Mouse (Mus musculus) heart, postnatal 10 days (tissue): ENCODE data around the gene Fryl. TPM values are rescaled to one million over a fixed set of nuclear protein-coding genes. Genes with fewer than 3 reads are reported as not detected.
A peak's percentile ranks its signal among the peaks of the same experiment; 100 is the strongest.

Source experiments
- DNase-seq, 2 experiments: peaks; one replicate each; pipeline ENCODE4 v3.0.0; 2021
- intact Hi-C: fragments of 180-260 bp; cut with DNase I; formaldehyde crosslinking; loops from one replicate; pipeline ENCODE4 v1.15.1; 2025
- total RNA-seq, 2 experiments: library from RNA; stranded (reverse); gene quantifications; 2 replicates each; pipeline ENCODE4 v1.2.3; 2021

Fryl gene
- total RNA-seq: 10 to 100 TPM; 47.4 to 51.3 TPM

DNA sequence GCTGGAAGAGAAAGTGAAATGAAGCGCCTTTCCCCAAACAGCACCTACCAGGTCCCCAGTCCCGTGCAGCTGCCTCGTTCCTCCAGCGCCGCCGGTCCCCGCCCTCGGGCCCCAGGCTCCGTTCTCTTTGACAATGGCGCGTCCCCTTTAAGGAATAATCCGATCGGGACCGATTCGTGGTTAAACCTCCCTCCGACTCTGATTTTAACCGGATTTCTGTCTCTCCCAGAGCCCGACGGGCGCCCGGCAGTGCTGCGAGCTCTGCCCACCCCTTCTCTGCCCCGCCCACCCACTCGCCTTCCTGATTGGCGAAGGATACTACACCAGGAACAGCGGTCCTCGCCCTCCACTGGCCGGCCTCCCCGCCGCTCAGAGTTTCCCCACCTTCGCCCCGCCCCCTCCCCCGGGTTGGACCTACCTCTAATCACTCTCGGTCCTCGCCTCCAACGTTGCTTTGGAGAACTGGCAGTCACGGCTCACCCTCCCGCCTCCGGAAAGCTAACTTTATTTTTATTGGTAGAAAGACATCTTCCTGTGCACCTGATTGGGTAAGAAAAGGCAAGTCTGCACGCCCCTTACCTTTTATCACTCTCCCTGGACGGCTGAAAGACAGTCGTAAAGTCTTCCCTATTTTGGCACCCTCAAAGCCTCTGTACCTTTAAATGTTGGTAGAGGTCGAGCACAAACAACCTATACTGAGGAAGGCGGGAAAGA lies at the start of gene Fryl:
TSS of gene Fryl (minus strand) at position 268 of the 714 bp plus-strand sequence.
- DNase-seq: peak; percentile 97
- intact Hi-C loops: loop anchor here (2.0 kb wide), 1 partner anchor 36 kb away; the partner anchor contains the start of gene Ociad1

DNA sequence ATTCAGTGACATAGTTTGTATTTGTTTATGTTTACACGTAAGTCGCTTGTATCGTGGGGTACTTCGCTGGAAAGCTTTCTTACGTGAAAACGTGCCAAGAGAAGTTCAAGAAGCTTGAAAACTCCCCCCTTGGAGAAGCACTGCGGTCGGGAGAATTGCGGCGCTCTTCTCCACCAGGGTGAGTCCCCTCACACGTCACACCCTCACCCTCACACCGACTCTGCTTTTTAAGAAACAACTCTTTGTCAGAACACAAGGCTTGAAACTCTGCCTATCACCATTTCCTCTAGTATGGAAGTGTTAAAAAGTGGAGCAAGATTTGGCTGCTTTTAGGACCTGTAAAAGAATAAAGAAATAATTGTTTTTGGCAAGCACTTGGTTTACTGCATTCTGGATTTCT lies 48.1 kb upstream of the Fryl start:
- no peak for DNase-seq
- intact Hi-C loops: loop anchor here (10.0 kb wide), 1 partner anchor 320 kb away; no protein-coding TSS in a partner anchor

DNA sequence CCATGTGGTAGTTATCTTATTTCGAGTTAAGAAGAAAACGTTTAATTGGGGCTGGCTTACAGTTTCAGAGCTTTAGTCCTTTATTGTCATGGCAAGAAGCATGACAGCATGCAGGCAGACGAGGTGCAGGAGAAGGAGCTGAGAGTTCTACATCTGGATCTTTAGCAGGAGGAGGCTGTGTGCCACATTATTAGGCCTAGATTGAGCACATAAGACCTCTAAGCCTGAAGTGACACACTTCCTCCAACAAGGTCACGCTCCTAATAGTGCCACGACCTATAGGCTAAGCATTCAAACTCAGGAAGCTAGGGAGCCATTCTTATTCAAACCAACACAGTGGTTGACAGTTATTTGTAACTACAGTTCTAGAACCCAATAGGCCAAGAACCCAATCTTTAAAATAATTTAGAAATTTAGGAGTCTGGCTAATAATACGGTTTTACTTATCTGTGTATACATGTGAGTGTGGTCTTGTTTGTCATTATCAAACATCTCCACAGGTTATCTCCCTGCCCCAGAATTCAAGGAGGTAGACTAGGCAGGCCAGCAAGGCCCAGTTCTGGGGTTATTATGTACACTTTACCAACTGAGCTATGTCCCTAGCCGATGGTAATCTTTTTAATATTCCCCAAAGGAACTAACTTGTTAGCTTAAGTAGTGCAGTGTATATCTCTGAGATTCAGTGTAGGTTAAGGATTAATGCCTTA lies 45.3 kb upstream of the Fryl start:
- intact Hi-C loops: loop anchor here (10.0 kb wide), 1 partner anchor 317 kb away; no protein-coding TSS in a partner anchor
- DNase-seq: no peak

DNA sequence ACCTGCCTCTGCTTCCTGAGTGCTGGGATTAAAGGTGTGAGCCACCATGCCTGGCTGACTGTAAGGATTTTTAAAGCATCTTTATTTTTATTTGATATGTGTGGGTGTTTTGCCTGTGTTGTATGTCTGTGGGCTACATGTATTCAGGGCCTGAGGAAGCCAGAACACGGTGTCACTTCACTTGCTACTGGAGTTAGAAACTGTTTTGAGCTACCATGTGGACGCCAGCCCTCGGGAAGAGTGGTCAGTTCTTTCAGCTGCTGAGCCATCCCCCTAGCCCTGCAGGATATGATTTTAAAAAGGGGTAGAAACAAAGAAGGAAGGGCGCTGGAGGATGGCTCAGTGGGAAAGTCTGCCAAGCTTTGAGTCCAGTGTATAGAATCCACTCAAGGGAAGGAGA lies 39.5 kb upstream of the Fryl start:
- intact Hi-C loops: loop anchor here (5.0 kb wide), 1 partner anchor 86 kb away; no protein-coding TSS in a partner anchor
- no peak for DNase-seq

DNA sequence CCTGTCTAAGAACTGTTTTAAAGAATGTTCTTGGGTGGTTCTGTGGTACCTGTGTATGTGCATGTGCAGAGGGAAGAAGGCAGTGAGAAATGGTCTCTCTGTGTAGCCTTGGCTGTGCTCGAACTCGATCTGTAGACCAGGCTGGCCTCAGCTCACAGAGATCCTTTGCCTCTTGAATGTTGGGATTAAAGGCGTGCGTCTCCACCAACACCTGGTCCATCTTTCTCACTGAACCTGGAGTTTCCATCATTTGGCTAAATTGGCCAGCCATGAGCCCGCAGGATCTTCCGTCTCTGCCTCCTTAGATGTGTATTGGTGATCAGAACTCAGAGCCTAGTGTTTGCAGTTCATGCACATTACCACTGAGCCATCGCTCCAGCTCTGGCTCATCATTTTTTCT lies 38.6 kb upstream of the Fryl start:
- no peak for DNase-seq
- intact Hi-C loops: loop anchor here (5.0 kb wide), 1 partner anchor 87 kb away; no protein-coding TSS in a partner anchor

DNA sequence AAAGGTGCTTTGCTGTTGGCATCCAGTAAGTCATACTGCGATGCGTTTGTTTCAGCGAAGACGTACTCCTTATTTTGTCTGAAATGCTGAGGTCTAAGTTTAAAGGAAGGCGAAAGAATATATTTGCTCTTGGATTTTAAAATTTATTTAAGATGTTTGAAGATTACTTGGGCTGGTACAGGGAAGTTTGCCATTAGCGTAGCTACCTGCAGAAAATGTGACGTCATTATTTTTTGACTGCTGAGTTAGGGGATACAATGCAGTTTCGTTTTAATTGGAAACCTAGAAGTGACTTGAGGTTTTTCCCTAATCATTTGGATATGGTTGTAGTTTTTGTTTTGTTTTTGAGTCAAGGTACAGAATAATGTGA lies 37.0 kb upstream of the Fryl start:
- intact Hi-C loops: loop anchor here (2.0 kb wide), 1 partner anchor 37 kb away; the partner anchor contains the start of gene Fryl
- DNase-seq: no peak

DNA sequence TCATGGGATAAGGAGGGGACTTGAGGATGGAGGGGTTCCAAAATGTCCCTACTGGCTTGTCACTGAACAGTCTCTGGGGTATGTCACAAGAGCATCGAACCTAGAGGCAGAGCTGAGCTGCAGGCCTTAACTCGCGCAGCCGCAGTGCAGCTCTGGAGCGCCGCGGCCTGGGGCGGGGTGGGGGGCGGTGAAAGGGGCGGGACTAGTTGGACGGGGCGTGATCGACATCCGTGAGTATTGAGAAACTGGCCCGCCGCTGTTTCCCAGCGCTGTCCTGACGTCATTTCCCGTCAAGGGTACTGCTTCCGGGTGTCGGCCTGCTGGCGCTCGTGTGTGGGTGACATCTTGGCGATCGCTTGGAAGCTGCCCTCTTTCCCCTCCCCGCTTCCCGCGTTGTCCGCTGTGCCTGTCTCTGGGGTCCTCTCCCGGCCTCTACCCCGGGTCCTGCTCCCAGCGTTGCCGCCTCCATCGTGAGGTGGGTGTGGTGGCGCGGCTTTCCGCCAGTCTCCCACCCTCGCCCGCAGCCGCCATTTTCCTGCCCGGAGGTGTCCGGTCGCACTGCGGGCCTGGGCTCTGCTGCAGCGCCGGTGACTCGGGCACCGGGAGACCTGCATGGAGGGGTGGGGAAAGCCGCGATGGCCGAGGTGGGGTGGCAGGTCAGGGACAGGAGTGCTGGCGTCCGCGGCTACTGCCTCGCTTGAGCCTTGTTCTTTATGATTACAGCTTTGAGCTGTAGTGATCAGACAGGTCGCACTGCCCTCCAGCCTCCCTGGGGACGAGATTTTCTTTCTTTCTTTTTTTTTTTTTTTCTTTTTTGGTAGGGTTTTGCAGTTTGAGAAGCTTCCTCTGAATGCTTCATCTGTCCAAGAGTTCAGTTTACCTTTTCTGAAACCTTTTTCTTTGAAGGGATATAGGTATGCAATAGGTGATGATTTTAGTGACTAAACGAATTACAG lies 36.4 kb upstream of the Fryl start, which contains the start of gene Ociad1:
TSS of gene Ociad1 (plus strand) at position 283 of the 956 bp plus-strand sequence.
- DNase-seq: peak; percentile 96 to 97
- intact Hi-C loops: loop anchor here (2.0 kb wide), 1 partner anchor 36 kb away; the partner anchor contains the start of gene Fryl

DNA sequence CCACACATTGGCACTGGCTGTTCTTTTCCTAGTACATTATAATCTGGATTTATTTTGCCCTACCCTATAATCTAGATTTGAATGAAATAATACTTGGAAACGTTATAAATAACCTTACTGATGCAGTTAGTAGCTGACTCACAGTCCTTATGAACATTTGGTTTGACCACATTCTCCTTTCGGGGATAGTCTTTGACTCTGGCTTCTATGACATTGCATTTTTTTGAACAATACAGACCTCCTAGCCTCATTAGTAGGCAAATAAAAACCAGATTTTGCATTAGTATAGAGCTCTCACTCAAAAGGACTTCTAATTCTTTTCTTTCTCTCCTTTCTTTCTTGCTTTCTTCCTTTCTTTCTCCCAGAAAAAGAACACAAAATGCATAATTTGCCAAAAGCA lies 33.5 kb upstream of the Fryl start:
- intact Hi-C loops: no loop called here

DNA sequence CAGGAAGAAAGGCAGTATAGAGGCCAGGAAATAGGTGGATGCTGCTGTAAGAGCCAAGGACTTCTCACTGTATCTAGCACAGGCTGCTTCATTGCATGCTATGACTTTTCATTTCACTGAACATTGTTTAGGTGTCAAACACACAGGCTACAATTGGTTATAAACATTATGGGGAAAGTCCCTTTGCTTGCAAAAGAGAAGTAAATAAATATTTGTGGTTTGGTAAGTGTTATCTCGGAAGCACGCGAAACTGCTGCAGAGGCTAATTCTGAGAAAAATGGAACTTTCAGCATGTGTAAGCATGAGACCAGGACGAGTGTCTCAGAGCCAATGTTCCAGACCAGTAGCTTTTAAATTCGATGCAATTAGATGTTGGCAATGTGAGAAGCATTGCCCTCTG lies 30.2 kb upstream of the Fryl start:
- intact Hi-C loops: no loop called here
- no peak for DNase-seq

More for the DNA sequence above, 33.5 kb upstream of the Fryl start:
- DNase-seq: no peak

DNA sequence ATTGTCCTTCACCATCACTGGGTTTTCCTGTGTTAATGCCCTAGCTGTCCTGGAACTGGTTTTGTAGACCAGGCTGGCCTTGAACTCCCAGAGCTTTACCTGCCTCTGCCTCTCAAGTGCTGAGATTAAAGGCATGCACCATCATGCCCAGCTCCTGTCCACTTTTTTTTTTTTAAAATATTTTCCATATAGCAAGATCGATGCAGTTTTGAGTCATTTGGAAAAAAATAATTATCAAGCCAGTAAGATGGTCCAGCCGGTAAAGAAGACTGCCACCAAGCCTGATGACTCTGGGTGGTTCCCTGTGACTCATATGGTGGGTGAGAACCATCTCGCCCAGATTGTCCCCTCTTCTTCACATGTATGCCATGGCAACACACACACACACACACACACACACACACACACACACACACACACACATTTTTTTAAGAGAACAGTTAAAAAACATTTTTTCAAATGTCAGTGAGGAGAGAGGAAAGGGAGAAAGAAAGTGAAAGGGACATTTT lies 29.1 kb upstream of the Fryl start:
- no peak for DNase-seq
- intact Hi-C loops: no loop called here

DNA sequence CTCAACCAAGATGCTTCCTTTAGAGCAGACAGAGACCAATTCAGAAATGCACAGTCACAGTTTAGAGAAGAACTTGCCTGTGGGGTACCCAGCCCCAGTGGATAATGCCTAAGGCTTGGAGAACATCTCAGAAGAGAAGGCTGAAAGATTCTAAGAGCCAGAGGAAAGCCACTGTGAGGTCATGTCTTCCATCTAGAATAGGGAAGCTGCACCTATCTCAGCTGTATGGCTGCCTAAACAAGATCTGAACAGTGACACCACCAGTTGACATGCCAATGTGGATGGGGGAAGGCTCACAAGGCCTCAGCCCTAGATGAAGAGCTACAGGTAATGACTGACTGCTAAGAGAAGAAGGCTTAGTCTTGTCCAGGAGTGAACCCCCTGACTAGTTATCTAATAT lies 27.6 kb upstream of the Fryl start:
- DNase-seq: no peak
- intact Hi-C loops: no loop called here

DNA sequence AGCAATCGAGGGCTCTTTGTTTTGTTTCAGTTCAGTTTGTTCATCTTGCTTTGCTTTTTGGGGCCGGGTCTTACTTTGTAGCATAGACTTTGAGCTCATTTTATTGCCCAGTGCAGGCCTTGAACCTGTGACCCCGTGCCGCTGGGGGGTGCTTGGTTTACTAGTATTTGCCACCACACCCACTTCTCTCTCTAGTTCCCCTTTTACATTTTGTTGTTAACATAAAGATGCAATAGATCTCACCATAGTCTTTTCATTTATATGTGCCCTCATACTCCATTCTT lies 24.1 kb upstream of the Fryl start:
- intact Hi-C loops: no loop called here
- peak in 1 of 2 experiments; percentile 21 for DNase-seq

DNA sequence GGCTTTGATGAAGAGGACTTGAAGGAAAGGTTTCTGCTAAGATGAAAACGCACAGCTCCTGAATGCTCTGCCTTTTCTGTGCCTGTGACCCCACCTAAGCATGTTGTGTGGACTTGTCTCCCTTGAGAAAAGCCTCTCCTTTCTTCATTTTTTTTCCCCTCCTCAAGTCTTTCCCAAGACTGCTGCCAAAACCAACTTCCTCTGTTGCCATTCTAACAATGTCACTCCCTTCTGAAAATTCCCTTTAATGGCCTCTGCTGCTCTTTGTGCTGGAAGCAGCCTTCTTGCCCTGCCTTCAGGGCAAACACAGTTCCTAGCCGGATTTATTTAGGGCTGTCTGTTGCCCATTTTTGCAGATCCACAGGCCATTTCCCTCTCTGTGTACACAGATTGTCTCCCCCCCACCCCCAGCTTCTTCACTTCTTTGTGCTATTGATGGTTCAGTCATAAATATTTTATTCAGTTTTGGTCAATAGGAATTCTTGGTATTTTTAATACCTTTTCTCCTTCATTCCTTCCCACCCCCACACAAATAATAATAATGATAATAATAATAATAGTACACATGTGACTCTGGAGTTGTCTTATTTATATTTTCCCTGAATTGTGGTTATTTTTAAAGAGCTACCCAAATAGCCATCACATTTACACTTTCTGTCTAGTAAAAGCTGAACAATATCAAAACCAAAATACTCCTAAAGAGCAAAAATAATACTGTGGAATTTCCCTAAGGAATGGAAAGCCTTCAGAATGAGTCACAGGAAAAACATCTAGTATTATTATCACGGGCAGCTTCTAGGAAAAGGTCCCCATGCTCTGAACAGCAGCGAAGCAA lies 23.5 kb upstream of the Fryl start:
- intact Hi-C loops: no loop called here
- peak; percentile 33 to 35 for DNase-seq

DNA sequence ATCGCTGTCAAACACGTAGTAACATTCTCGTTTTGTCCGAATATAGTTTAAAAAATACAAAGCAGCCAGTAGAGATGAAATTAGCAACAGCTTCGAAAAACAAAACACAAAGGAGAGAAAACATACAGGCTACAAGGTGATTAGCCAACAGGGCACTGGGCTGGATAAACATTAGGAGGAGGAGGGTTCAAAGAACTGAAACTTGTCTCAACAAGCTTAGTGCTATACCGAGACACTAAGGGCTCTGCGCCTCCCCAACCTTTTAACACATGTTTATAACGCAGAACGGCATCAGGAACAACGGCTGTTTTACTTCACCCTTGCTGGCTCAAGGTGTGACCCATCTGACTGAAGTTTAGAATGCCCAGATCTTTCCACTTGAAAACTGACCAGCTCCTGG lies 22.8 kb upstream of the Fryl start:
- peak in 1 of 2 experiments; percentile 19 for DNase-seq
- intact Hi-C loops: no loop called here

DNA sequence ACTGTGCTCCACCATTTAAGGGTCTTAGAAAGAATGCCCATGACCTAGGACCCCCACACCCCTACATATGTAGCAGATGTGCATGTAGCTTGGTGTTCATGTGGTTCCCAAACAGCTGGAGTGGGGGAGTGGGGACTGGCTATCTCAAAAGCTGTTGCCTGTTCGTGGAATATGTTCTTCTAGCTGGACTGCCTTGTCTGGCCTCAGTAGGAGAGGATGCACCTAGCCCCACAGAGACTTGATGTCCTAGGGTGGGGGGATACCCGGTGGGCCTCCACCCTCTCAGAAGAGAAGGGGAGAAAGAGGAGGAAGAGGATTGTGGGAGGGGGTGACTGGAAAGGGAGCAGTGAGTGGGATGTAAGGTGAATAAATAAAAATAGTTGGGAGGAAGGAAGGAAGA lies 18.5 kb upstream of the Fryl start:
- intact Hi-C loops: no loop called here
- no peak for DNase-seq

DNA sequence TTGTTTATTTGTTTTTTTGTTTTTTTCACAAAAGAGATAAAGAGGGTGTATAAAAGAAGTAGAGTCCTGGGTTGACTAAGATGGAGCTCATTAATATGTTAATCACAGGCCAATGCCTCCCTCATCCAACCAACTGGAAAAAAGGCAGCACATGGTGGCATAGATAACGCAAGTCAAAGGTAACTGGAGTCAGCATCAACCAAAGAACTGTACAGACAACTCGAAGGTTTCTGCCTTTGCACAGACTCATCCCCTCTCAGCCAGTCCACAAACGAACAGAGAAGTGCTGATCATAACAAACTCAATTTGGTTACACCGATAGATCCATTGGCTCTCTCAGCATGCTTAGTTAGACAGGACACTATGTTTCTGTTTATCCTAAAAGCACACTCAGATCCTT lies 16.8 kb upstream of the Fryl start:
- intact Hi-C loops: no loop called here

DNA sequence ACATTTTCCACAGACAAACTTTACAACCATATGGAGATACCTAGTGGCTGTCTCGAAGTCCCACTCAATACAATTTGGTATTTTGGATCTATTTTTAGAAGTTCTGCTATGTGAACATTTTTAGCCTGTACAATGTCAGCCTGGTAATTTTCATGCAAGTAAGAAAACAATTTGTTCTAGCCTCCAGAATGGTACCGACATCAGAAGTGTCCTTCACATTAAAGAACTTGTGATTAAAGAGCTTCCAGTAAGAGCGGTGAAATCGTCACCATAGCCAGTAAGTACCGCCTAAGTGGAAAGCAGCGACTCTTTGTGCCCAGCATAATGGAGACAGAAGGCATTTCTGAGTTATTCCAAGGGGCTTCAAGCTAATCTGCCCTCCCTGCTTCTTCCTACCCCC lies 14.2 kb upstream of the Fryl start:
- intact Hi-C loops: no loop called here
- DNase-seq: no peak

More for the DNA sequence above, 16.8 kb upstream of the Fryl start:
- no peak for DNase-seq

DNA sequence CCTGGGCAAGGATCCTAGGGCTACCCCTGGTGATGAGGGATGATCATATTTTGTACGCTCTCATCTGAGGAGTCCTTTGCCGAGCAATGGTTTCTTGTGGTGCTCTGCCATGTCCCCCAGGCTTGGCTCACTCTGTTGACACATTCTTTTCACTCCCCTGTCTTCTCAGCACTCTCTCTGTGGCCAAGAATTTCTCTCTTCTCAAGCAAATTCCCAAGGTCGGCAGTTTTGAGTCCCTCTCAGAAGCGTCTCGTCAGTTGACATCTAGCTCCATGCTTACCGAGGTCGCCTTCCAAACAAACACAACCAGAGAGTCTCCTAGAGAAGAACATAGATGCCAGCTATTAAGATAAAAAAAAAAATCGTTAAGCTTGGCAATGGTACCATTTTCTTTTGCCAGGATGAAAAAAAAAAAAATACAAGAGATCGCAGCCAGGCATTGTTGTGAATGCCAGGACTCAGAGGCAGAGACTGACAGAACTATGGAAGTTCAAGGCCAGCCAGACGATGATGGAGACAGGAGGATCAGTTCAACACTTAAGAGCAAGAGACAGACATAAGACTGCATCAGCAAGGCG lies 12.3 kb upstream of the Fryl start:
- peak; percentile 29 to 30 for DNase-seq
- intact Hi-C loops: no loop called here

DNA sequence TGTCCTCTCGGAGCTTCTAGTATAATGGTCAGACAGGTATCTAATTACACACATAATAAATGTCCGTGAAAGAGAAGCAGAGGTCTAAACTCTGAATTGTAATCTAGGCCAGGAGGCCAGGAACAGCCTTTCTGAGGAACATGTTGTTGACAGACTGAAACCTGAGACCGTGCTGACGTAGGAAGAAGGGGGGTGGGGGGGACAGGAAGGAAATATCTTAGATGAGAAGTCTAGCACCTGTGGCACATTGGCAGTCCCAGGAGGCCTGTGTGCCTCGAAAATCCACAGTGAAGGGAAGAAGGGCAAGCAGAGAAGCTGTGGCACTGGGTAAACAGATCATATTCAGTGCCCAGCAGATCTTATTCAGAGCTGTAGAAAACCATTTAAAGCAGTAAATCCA lies 9.0 kb upstream of the Fryl start:
- no peak for DNase-seq
- intact Hi-C loops: no loop called here
